Mouse (Mus musculus): ENCODE measurements around the gene Wdr1. TPM values are rescaled to one million over a fixed set of nuclear protein-coding genes. Genes with fewer than 3 reads are reported as not detected.

Wdr1 gene
- polyA plus RNA-seq, 1 experiment from 2014 or later, result 184 TPM

DNA sequence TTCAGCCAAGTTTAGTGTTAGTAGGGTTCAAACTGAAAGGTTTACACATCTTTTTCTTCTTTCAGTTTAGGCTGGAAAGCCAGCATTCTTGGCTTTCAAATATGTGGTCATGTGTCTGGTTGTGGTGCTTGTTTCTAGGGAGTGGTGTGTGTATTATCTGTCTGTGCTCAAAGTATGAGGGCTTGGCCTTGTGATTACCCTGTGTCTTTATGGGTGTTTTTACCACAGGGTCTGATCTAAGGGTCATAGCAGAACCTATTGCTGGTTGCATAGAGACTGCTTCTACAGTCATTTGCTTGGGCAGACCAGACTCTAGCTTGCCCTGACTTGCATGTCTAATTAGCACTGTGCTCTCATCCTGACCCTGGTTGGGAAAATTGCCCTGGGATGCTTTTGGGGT is 5.6 kb upstream of the Wdr1 start:
- no peak for ATAC-seq
- no peak overlapping the region for H3K27ac ChIP-seq (ENCODE audit: low read depth, low read length)
- H3K9me3 ChIP-seq (replicated peaks; ENCODE audit: control insufficient read depth, low read length), result no peaks in the 10 kb centered on the region
- no peak overlapping the region for H3K9ac ChIP-seq (ENCODE audit: low read length)
- no peak for DNase-seq (ENCODE audit: low spot score)
- no peak overlapping the region for H3K4me3 ChIP-seq (ENCODE audit: low read depth, low read length)
- H3K36me3 ChIP-seq (ENCODE audit: control insufficient read depth, insufficient read depth, low read length), result no peaks in the 10 kb centered on the region
- no peaks in the 10 kb centered on the region for H3K27me3 ChIP-seq (replicated peaks; ENCODE audit: control insufficient read depth, insufficient read depth, low read length)
- no peaks in the 10 kb centered on the region for H3K4me1 ChIP-seq (ENCODE audit: control insufficient read depth, insufficient read depth, low read length)
- H3K4me2 ChIP-seq (ENCODE audit: low read length), result no peak overlapping the region

DNA sequence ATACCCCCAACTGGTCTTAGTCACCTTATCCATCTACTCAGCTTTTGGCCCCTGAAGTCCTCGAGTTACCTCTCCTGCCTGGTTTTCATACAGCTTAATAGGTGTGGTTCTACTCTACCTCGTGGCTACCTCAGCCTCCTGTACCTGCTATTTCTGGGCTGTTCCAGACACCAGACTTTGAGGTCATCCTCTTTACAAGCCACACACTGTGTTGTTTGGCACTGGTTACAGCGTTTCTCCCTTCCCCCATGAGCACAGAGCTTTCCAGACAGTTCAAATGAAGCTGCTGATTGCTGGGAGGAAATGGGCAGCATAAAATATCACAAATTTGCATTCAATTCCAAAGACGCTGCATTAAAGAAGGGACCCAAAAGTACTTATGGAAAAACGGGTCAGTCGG is 1.8 kb upstream of the Wdr1 start:
- Histone ChIP-seq H3K4me2 (ENCODE audit: low read length) (no peak overlapping the region), H3K9ac (ENCODE audit: low read length) (no peak overlapping the region), H3K9me3 (replicated peaks; ENCODE audit: control insufficient read depth, low read length) (no peaks in the 10 kb centered on the region), H3K27ac (ENCODE audit: low read depth, low read length) (no peak overlapping the region), H3K4me1 (ENCODE audit: control insufficient read depth, insufficient read depth, low read length) (peaks cover 12% of the 10 kb centered on the region), H3K27me3 (replicated peaks; ENCODE audit: control insufficient read depth, insufficient read depth, low read length) (no peaks in the 10 kb centered on the region), H3K4me3 (ENCODE audit: low read depth, low read length) (no peak overlapping the region), H3K36me3 (ENCODE audit: control insufficient read depth, insufficient read depth, low read length) (no peaks in the 10 kb centered on the region)
- ATAC-seq (no peak), DNase-seq (ENCODE audit: low spot score) (no peak)
- WGBS, result 80% methylated on average over 6 of the region's 6 CpGs

DNA sequence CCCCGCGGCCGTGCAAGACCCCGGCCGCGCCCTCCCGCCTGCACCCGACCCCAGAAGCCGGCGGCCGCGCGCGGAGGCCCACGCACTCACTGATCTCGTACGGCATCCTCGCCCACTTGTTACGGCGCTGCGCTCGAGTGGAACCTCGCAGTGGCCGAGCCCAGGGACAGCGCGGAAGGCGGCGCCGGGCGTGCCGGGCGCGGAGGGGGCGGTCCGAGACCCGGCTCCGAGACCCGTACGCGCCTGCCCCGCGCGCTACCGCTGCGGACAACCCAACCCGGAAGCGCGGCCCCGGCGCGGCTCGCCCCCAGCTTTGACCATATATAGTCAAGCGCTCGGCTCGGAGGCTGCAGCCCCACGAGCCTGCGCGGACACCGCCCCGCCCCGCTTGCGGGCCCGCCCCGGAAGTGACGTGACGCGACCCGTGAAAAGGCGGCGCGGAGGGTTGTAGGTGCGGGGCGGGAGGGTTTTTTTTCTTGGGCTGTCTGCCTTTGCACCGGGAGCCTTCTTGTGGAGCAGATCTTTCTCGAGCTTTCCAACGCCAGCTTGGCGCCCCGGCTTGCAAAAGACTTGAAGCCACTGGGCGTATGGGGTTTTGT is 1.5 kb downstream of the Wdr1 start:
- H3K9me3 ChIP-seq (replicated peaks; ENCODE audit: control insufficient read depth, low read length), result no peaks in the 10 kb centered on the region
- peak; percentile 98 for ATAC-seq
- H3K27me3 ChIP-seq (replicated peaks; ENCODE audit: control insufficient read depth, insufficient read depth, low read length), result no peaks in the 10 kb centered on the region
- peaks cover 12% of the 10 kb centered on the region for H3K4me1 ChIP-seq (ENCODE audit: control insufficient read depth, insufficient read depth, low read length)
- peaks cover 23% of the 10 kb centered on the region for H3K36me3 ChIP-seq (ENCODE audit: control insufficient read depth, insufficient read depth, low read length)
- H3K9ac ChIP-seq (ENCODE audit: low read length), result peak overlapping the region; percentile 89
- 0% methylated on average over 52 of the region's 79 CpGs for WGBS
- H3K27ac ChIP-seq (ENCODE audit: low read depth, low read length), result peak overlapping the region; percentile 85
- H3K4me2 ChIP-seq (ENCODE audit: low read length), result peak overlapping the region; percentile 91
- peak overlapping the region; percentile 97 for H3K4me3 ChIP-seq (ENCODE audit: low read depth, low read length)
- DNase-seq (ENCODE audit: low spot score), result peak; percentile 97

DNA sequence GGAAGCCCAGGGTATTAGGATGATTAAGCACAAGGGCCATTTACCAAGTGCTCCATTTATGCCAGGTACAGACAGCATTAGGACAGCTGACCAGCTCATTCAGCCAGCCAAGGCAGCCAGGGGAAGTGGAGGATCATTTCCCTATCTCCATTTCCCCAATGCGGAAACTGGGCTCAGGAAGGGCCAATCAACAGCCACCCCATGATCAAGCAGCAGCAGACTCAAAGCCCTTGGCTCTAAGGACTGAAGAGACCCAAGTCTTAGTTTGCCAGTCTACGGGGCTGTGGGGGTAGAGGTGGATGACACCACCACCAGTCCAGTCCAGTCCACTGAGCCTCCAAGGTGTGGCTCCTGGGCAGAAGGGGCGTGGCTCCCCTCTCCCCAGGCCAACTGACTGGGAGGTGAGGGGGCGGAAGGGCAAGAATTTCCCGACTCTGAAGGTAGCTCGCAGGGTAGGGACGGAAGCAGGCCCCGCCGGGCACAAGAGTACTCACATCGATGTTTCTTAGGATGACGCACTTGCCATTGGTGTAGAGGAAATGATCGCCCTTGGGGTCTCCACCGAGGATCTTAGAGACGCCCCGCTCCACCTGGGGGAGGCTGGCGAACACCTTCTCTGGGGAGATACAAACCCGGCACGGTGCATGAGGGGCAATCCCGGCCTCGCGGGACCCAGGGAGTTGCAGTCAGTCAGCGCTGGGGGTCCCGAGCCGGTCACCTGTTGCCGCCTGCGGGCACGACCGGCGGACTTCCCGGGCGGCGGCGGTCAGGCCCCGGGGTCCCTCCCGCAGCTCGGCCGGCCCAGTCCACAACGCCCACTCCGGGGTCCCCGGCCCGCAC is 2.2 kb downstream of the Wdr1 start:
- Histone ChIP-seq H3K9ac (ENCODE audit: low read length) (peak overlapping the region; percentile 89), H3K4me3 (ENCODE audit: low read depth, low read length) (peak overlapping the region; percentile 97), H3K27ac (ENCODE audit: low read depth, low read length) (peak overlapping the region; percentile 85), H3K9me3 (replicated peaks; ENCODE audit: control insufficient read depth, low read length) (no peaks in the 10 kb centered on the region), H3K27me3 (replicated peaks; ENCODE audit: control insufficient read depth, insufficient read depth, low read length) (no peaks in the 10 kb centered on the region), H3K4me2 (ENCODE audit: low read length) (peak overlapping the region; percentile 91), H3K36me3 (ENCODE audit: control insufficient read depth, insufficient read depth, low read length) (peaks cover 31% of the 10 kb centered on the region), H3K4me1 (ENCODE audit: control insufficient read depth, insufficient read depth, low read length) (peaks cover 12% of the 10 kb centered on the region)
- ATAC-seq (peak; percentile 28), DNase-seq (ENCODE audit: low spot score) (peak; percentile 32)
- 2% methylated on average over 23 of the region's 41 CpGs for WGBS

DNA sequence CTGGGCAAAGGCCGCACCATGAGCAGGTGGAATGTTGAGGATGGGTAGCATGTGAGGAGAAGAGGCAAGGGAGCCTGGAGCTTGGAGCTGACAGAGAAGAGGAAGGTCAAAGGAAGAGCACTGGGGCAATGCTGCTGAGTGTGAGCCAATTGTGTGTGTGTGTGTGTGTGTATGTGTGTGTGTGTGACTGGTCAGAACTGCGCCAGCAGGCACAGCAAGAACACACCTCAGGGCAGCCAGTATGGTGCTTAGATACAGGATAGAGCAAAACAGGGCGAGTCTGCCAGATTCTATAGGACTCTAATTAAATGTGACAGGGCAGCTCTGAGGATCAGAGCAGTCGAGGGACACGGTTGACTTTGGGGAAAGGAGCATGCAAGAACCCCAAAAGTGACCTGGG is 4.2 kb downstream of the Wdr1 start:
- Histone ChIP-seq H3K9ac (ENCODE audit: low read length) (no peak overlapping the region), H3K4me1 (ENCODE audit: control insufficient read depth, insufficient read depth, low read length) (peaks cover 12% of the 10 kb centered on the region), H3K9me3 (replicated peaks; ENCODE audit: control insufficient read depth, low read length) (no peaks in the 10 kb centered on the region), H3K27ac (ENCODE audit: low read depth, low read length) (no peak overlapping the region), H3K4me2 (ENCODE audit: low read length) (no peak overlapping the region), H3K36me3 (ENCODE audit: control insufficient read depth, insufficient read depth, low read length) (peaks cover 46% of the 10 kb centered on the region), H3K27me3 (replicated peaks; ENCODE audit: control insufficient read depth, insufficient read depth, low read length) (no peaks in the 10 kb centered on the region), H3K4me3 (ENCODE audit: low read depth, low read length) (no peak overlapping the region)
- WGBS, result 86% methylated on average over 5 of the region's 5 CpGs
- ATAC-seq (no peak), DNase-seq (ENCODE audit: low spot score) (no peak)

DNA sequence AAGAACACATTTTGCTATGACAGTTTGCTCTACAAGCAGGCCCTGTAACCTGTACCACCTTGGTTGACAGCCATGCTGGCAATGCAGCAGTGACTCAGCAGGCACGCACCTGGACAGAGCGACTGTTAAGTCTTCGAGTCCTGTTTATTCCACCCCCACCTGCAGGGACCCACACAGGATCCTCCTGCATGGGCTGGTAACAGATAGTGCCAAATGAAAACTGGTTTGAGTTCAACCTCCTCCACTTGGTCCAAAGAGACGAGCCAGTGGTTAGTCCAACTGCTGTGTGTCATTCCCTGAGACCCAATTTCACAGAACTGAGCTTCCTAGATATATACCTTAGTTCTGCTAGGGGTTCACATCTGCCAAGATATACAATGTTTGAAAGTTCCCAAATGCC is 5.2 kb downstream of the Wdr1 start:
- Histone ChIP-seq H3K27me3 (replicated peaks; ENCODE audit: control insufficient read depth, insufficient read depth, low read length) (no peaks in the 10 kb centered on the region), H3K27ac (ENCODE audit: low read depth, low read length) (no peak overlapping the region), H3K9ac (ENCODE audit: low read length) (no peak overlapping the region), H3K4me3 (ENCODE audit: low read depth, low read length) (no peak overlapping the region), H3K4me2 (ENCODE audit: low read length) (no peak overlapping the region), H3K4me1 (ENCODE audit: control insufficient read depth, insufficient read depth, low read length) (peaks cover 12% of the 10 kb centered on the region), H3K9me3 (replicated peaks; ENCODE audit: control insufficient read depth, low read length) (no peaks in the 10 kb centered on the region), H3K36me3 (ENCODE audit: control insufficient read depth, insufficient read depth, low read length) (peaks cover 51% of the 10 kb centered on the region)
- WGBS, result 95% methylated on average over 4 of the region's 4 CpGs
- DNase-seq (ENCODE audit: low spot score) (no peak), ATAC-seq (no peak)

DNA sequence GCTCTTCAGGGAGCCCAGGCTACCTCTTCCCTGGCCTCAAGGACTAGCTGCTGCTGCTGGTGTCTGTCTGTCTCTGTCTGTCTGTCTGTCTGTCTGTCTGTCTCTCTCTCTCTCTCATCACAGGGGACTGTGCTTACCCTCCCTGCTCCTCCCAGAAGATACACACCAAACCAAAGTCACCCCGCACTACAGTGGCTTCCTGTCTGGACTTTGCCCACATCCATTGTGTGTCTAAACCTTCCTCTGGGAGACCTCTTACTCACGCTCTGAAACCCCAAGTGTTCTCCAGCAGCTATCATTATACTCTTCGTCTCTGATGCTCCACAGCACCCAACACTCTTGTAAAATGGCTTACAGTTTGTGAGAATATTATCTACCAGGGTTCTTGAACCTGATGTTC is 6.6 kb downstream of the Wdr1 start:
- ATAC-seq, result no peak
- Histone ChIP-seq H3K36me3 (ENCODE audit: control insufficient read depth, insufficient read depth, low read length) (peaks cover 60% of the 10 kb centered on the region), H3K9ac (ENCODE audit: low read length) (no peak overlapping the region), H3K27me3 (replicated peaks; ENCODE audit: control insufficient read depth, insufficient read depth, low read length) (no peaks in the 10 kb centered on the region), H3K4me3 (ENCODE audit: low read depth, low read length) (no peak overlapping the region), H3K9me3 (replicated peaks; ENCODE audit: control insufficient read depth, low read length) (no peaks in the 10 kb centered on the region), H3K27ac (ENCODE audit: low read depth, low read length) (no peak overlapping the region), H3K4me2 (ENCODE audit: low read length) (no peak overlapping the region), H3K4me1 (ENCODE audit: control insufficient read depth, insufficient read depth, low read length) (peaks cover 10% of the 10 kb centered on the region)
- WGBS, result 91% methylated on average over 3 of the region's 3 CpGs
- DNase-seq (ENCODE audit: low spot score), result no peak

DNA sequence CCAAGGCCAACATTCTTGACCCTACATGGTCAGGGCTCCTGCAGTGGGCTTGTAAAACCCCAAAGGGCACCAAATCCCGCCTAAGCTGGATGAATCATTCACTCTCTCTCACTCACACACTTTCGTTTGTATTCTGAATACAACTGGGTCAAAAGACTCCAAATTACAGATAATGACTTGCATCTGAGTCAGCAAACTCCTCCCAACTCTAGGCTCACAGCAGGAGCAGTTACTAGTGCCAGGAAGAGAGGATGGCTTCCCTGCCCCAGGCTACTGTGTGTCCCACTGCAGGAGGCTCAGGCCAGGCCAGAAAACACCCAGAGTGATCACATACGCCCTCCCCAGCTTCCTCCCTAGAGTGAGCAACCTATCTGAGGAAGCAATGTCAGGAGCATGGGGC is 9.1 kb downstream of the Wdr1 start:
- H3K4me3 ChIP-seq (ENCODE audit: low read depth, low read length), result no peak overlapping the region
- WGBS, result 49% methylated on average over 3 of the region's 3 CpGs
- H3K9me3 ChIP-seq (replicated peaks; ENCODE audit: control insufficient read depth, low read length), result no peaks in the 10 kb centered on the region
- no peak overlapping the region for H3K4me2 ChIP-seq (ENCODE audit: low read length)
- H3K27ac ChIP-seq (ENCODE audit: low read depth, low read length), result no peak overlapping the region
- DNase-seq (ENCODE audit: low spot score), result peak; percentile 25
- H3K4me1 ChIP-seq (ENCODE audit: control insufficient read depth, insufficient read depth, low read length), result no peaks in the 10 kb centered on the region
- no peak overlapping the region for H3K9ac ChIP-seq (ENCODE audit: low read length)
- no peak for ATAC-seq
- peaks cover 81% of the 10 kb centered on the region for H3K36me3 ChIP-seq (ENCODE audit: control insufficient read depth, insufficient read depth, low read length)
- no peaks in the 10 kb centered on the region for H3K27me3 ChIP-seq (replicated peaks; ENCODE audit: control insufficient read depth, insufficient read depth, low read length)

DNA sequence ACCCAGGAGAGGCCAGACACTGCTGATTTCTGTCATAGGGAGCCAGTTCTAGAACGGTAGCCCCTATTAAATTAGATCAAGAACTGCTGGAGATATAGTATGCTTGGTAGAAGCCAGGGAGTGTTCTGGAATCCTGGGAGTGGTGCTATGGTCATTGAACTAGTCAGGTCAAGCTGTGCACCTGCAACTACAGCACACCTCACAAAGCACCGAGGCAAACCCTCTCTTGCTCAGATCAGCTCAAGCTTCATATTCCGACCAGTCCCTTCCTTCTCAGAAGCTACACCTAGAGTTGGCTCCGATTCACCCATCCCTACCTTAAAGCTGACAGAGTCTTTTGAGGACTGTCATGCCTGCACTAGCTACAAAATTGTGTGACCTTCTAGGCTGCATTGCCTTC is 9.5 kb downstream of the Wdr1 start:
- Histone ChIP-seq H3K27ac (ENCODE audit: low read depth, low read length) (no peak overlapping the region), H3K4me3 (ENCODE audit: low read depth, low read length) (no peak overlapping the region), H3K4me1 (ENCODE audit: control insufficient read depth, insufficient read depth, low read length) (no peaks in the 10 kb centered on the region), H3K4me2 (ENCODE audit: low read length) (no peak overlapping the region), H3K36me3 (ENCODE audit: control insufficient read depth, insufficient read depth, low read length) (peaks cover 82% of the 10 kb centered on the region), H3K9me3 (replicated peaks; ENCODE audit: control insufficient read depth, low read length) (no peaks in the 10 kb centered on the region), H3K27me3 (replicated peaks; ENCODE audit: control insufficient read depth, insufficient read depth, low read length) (no peaks in the 10 kb centered on the region), H3K9ac (ENCODE audit: low read length) (no peak overlapping the region)
- WGBS, result 97% methylated on average over 4 of the region's 4 CpGs
- no peak for DNase-seq (ENCODE audit: low spot score)
- no peak for ATAC-seq
